Mouse (Mus musculus) mouse embryonic stem cell (cell line): ENCODE measurements around the gene Tfip11.

ENCODE experiments used
- in situ Hi-C, 2 experiments: fragments of 300-500 bp; cut with MboI; formaldehyde crosslinking; loops; 1 replicate in 1 of 2; 3 replicates in 1 of 2; pipeline ENCODE4 v1.14.3; 2019 to 2020; ENCODE audit warnings: low sequenced_read_pairs in 2 of 2, low pct_unique_long_range_greater_than_20kb in 1 of 2, mixed read lengths in 1 of 2; ENCODE audit not compliant: unreplicated experiment in 1 of 2

Gene Tfip11

DNA sequence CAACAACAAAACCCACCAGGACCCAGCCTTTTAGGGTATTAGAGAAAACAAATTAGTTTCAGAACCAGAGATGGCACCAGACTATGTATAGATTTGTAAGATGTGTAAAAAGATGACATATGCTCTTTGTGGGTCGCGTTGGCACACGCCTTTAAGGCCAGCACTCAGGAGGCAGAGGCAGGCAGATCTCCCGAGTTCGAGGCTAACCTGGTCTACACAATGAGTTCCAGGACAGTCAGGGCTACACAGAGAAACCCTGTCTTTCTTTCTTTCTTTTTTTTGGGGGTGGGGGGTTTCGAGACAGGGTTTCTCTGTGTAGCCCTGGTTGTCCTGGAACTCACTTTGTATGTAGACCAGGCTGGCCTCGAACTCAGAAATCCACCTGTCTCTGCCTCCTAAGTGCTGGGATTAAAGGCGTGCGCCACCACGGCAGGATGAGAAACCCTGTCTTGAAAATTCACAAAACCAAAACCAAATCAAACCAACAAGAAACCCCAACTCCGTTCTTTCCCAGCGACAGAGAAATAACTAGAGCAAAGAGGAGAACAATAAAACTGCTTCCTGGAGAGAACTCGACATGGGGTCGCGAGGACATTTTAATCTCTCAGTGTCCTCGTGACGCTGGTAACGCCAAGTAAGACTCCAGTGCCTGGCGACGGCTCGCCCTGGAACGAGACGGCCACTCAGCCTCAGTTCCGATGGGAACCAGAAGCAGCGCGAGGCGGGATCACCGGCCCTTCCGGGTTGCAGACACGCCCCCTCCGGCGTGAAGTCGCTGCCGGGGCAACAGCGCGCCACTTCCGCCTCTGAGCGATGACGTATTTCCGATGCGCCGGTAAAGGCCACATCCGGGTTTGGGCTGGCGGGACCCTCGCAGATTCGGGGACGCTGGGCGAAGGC is at the start of gene Tfip11:
Tfip11 (plus strand) TSS at position 813 of the 900 bp plus-strand sequence.
- in situ Hi-C loops, result loop anchor here in 1 of 2 experiments (10.0 kb wide), 1 partner anchor 81 kb away; no protein-coding TSS in a partner anchor

DNA sequence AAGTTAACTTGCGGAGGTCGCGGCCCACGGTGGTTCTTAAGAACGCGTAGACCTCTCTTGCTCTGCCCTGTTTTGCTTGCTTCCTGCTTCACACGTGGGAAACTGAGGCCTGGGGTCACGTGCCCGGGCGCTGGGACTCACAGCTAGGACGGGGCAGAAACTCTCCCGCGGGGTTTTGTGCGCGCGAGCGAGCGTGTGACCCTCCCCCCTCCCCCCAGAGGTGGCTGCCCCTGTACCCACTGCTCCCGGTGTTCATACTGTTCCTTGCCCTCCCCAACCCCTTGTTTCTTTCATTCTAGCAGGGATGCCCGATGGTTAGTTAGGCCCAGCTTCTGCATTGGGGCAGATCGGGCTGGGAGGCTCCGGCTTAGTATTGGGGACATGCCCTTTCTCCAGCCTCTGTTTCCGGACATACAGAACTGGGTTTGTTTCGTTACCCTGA is 49.2 kb upstream of the Tfip11 start:
- in situ Hi-C loops, result no loop called here

DNA sequence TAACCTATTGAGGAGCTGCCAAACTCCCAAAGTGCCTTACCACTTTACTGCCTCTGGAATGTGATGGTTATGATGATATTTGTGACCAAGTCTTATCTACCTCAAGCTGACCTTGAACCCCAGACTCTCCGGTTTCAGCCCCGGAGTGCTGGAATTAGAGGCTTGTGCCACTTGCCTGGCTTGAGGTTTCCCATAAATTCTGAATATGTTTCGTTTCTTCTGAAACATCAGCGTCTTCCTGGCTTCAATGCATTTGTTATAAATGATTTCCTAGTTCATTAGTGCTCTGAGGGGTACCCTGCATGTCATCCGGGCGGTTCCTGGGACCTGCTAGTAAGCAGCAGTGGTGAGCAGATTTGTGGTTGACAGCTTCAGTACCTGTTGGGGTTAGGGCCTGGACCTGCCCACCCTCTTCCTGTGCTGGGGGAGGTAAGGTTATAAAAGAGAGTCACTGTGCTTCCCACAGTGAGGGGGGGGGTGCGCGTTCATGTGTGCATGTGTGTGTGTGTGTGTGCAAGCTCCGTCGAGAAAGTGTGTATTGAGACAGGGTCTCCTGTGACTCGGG is 48.2 kb upstream of the Tfip11 start:
- in situ Hi-C loops, result no loop called here

DNA sequence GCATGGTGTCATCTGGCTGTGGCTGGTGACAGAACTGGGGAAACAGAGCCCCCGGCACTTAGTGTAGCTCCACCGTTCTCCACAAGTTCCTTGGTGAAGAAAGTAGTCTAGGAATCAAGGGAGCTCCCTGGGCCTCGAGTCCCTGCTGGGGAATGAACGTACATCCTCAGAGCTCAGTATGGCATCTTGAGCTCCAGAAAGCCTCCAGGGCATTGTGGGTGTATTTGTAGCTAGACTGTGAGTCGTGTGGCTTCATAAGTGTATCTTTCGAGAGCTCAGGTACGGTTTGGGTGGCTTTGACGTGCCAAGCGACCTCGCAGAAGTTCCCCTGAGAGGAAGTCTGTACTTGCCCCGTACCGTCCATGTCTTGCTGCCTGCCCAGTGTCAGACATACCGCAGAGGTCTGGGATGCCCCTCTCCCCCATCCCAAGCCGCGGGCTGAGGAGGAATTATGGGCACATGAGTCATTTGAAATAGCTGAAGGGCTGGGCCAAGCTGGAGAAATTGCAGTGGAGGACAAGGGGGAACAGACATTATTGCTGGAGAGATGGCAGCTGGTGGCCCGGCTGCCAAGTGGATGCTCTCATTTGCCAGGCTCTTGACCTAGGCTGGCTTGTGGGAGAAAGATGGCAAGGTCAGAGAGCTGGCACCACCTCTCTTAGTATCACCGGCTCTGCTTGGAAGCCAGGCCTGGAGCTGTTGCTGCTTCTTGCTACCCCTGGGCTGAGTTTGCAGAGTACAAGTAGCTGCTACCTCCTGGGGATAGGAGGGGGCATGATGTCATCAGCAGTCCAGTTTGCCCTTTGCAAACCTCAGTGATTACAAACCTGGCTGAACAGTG is 46.8 kb upstream of the Tfip11 start:
- in situ Hi-C loops, result no loop called here

DNA sequence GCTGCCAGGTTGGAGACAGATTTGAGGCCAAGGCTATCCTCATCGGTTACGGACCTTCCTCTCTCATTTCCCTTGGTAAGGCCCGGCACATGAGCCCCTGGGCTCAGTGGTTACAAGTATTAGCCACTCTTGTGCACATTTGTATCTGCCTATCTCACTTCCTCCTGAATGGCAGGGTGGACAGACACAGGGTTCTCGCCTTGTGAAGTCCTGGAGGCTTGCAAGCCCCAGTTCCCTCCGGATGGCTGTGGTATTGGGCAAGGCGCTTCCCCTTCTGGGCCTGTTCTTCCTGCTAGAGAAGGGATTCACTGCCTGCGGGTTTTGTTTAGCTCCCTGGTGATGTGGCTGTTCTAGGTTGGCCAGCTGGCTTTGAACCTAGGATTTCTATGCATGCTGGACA is 46.0 kb upstream of the Tfip11 start:
- in situ Hi-C loops, result no loop called here

GRCm38 (mm10) chr5:112280863-112281660 is 45.1 kb upstream of the Tfip11 start:
- in situ Hi-C loops, result no loop called here

DNA sequence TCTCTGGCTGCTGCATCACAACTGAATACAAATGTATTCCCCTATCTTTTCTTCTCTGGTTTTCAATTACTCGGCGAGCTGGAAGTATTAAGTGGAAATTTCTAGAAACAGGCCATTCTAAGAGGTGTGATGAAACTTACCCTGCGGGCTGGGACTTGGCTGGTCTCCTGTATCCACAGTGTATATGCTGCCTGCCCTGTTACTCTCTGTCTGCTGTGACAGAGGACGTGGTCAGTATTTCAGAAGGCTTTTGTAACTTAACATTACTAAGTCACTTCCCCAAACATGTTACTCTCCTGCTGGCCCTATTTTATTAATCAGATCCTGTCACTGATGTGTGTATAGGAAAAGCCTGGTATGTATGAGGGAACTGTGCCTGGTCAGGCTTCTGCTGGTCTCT is 44.5 kb upstream of the Tfip11 start:
- in situ Hi-C loops, result no loop called here

DNA sequence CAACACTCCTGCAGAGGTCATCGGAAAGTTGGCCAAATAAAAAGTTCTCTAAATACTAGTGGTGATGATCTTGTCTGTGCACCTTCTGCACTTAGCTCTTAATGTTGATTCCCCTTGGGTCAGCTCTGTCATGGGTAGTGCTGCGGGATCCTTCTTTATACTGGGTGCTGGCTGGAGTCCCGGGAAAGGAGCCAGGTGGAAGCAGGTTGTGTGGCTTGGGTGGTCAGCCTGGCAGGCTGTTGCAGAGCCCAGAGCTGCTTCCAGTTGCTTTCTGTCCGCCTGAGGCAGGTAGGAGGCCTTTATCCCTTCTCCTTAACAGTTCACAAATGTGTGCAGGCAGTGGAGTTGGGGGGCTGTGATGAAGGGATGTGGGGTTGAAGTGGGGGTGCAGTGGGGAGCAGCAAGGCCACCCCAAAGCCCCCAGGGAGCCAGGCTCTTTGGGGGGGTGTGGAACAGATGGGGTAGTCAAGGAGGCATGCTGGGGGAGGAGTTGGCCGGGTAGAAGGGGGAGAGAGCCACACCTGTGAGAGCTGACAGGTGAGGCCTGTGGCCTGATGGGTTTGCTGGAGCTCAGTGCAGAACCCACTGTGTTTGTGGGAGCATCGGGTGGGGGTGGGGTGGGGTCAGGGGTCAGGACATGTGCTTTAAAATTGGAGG is 43.9 kb upstream of the Tfip11 start:
- in situ Hi-C loops, result no loop called here

- in situ Hi-C loops, result no loop called here
Observed at GRCm38 (mm10) chr5:112282780-112283482, 43.2 kb upstream of the Tfip11 start.

GRCm38 (mm10) chr5:112283543-112284202 is 42.5 kb upstream of the Tfip11 start:
- in situ Hi-C loops, result no loop called here

DNA sequence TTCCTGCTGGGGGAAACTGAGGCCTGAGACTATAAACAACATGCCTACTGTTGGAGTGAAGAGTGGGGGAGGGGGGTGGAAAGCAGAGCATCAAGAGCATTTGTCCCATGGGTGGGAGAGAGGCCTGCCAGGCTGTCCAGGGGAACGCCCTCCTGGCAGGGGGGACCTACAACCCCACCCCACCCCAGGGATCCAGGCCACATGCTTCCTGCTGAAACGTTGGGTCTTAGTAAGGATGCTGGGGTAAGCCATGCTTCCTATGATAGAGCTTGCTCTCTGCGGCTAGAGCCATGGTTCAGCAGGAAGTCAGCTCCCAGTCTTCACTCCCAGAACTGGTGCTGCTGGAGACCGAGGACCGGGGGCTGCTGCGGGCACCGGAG is 42.0 kb upstream of the Tfip11 start:
- in situ Hi-C loops, result no loop called here

GRCm38 (mm10) chr5:112285548-112286085 is 40.5 kb upstream of the Tfip11 start:
- in situ Hi-C loops, result no loop called here

DNA sequence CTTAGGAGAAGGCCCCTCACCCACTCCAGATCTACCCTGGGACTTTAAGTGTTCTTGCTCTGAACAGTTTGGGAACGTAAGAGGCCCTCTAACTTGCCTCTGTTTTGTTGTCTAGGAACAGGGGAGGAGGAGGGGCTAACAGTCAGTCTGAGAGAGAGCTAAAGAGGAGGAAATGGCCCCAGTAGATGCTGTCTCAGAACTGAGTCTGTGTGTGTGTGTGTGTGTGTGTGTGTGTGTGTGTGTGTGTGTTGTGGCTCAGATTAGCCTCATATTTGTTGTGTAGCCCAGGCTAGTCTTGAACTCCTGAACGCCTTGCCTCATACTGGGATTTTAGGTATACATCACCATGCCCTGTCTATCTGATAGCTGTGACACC is 39.6 kb upstream of the Tfip11 start:
- in situ Hi-C loops, result no loop called here

DNA sequence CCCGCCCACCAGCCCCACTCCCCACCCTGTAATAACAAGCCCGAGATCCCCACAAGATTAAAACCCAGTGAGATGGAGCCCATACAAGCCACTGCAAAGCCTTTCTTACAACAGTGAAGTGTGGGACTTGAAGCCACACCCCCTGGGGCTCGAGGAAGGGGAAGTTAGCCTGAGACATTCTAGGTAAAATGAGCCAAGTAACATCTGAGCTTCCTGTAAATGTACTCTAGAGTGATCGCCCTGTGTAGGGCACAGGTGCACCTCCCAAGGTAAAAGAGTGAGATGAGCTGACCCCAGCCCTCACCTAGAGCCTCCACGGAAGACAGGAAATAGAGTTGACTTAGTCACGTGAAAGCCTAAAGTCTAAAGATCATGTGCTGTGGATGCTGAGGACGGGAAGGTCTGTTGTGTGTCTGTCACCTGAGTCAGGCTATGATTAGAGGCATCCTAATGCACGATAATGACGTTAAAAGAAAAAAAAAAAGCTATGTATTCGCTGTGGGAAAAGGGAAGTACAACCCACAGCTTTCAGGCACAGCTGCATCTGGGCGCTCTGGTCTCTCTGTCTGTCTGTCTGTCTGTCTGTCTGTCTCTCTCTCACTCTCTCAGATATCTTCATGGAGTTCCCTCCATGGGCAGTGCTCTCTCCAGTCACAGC is 39.0 kb upstream of the Tfip11 start:
- in situ Hi-C loops, result no loop called here

- in situ Hi-C loops, result no loop called here
Observed at GRCm38 (mm10) chr5:112287652-112288051, 38.5 kb upstream of the Tfip11 start.
